Mouse (Mus musculus): Measurements from ENCODE around the gene Gata3. TPM values are rescaled to one million over a fixed set of nuclear protein-coding genes. Genes with fewer than 3 reads are reported as not detected.

The Gata3 gene
- polyA plus RNA-seq, 1 experiment from 2014 or later: 12.1 TPM

DNA sequence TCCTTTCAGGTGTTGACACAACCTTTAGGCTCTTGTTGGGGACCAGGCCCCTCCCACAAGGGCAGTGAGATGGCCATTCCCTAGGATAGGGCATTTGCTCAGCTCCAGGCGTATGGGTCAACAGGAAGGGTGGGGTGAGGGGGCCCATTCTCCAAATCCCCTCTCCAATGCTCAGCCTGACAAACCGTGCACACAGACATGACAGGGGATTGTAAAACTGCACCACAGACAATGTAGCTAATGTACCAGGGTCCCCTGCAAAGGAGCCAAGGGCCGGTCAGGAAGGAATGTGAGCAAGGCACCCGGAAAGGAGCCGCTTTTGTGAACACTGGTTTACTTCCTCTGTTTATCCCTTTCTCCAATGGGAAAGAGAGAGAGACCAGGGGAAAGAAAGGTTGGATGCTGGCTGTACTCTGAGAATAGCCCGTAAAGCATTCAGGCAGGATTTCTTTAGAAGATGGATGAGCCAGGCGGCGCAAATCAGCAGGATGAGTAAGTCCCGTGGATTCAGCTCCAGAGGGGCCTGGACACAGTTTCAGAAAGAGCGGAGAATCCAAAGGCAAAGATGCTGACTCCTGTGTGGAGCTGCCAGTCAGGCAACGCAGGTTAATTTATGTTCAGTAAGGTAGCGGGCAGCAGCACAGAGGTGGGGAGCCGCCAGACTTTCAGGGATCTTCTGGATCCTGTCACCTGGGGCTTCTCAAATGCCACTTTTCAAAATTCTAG is 36.8 kb downstream of the Gata3 start:
- Histone ChIP-seq H3K4me1 (peaks cover 8% of the 10 kb centered on the region; the same call in 1 of the 2 replicates), H3K27ac (no peak overlapping the region), H3K27me3 (replicated peaks) (no peaks in the 10 kb centered on the region), H3K36me3 (no peaks in the 10 kb centered on the region), H3K9me3 (no peaks in the 10 kb centered on the region), H3K4me2 (replicated peaks) (peak overlapping the region; percentile 40), H3K9ac (no peak overlapping the region), H3K4me3 (no peak overlapping the region)
- peak; percentile 72 for ATAC-seq (ENCODE audit: low FRiP score, low read depth)
- WGBS: 13% methylated on average over 13 of the region's 13 CpGs

DNA sequence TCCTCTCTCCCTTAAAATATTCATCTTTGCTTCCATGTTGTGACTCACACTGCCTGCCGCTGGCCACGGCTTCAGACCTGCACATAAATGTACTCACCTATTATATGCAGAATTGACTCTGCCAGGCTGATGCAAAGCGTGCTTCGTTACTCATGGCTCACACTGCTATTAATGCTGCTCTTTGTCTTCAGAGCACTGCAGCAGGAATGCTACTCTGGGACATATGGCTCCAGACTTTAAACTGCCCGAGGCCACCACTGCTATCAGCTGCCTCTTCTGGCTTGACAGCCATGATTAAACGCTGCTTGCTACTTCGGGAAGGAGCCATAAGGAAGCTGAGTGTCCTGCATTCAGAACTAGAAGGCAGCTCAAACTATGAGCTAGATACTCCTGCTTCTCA is 54.6 kb downstream of the Gata3 start:
- Histone ChIP-seq H3K4me2 (replicated peaks) (no peak overlapping the region), H3K27ac (no peak overlapping the region), H3K27me3 (replicated peaks) (no peaks in the 10 kb centered on the region), H3K9me3 (no peaks in the 10 kb centered on the region), H3K9ac (no peak overlapping the region), H3K4me3 (no peak overlapping the region), H3K36me3 (no peaks in the 10 kb centered on the region), H3K4me1 (no peaks in the 10 kb centered on the region)
- 52% methylated on average over 7 of the region's 7 CpGs for WGBS
- no peak for ATAC-seq (ENCODE audit: low FRiP score, low read depth)

DNA sequence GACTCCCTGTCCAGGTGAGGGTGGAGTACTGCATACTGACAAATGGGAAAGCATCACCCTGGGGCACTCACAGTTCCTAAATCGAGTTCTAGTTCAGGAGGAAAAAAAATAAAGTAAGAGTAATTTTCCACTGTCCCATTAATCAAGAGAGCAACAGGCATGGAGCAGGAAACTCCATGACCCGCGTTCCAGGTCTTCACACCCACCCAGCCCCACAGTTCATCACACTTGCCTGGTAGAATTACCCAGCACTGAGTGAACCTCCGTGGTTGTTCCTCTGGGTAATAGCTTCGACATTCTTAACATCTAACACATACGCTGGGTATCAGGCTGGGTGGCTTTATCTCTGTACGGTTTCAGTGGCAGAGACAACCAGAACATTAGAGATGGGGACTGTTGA is 56.1 kb downstream of the Gata3 start:
- Histone ChIP-seq H3K4me2 (replicated peaks) (no peak overlapping the region), H3K36me3 (no peaks in the 10 kb centered on the region), H3K4me1 (no peaks in the 10 kb centered on the region), H3K9me3 (no peaks in the 10 kb centered on the region), H3K4me3 (no peak overlapping the region), H3K27ac (no peak overlapping the region), H3K27me3 (replicated peaks) (no peaks in the 10 kb centered on the region), H3K9ac (no peak overlapping the region)
- 86% methylated on average over 7 of the region's 7 CpGs for WGBS
- no peak for ATAC-seq (ENCODE audit: low FRiP score, low read depth)

DNA sequence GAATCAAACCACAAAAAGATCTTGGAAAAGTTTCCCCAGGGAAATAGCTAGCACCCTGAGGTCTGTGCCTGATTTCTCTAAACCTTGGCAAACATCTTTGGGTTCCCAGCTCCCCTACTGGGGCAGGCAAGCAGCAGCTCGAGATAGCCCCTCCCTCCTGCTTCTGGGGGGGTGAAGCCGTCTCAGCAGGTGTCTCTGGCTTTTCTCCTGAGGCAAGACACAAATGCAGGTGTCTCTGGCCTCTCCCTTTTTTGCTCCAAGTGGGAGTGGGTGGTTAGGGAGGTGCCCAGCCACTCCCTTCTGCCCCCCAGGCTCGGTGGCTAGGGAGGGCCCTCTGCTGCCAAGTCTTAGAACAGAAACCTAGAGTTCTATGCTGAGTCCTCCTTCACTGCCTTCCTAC is 62.2 kb downstream of the Gata3 start:
- no peak for ATAC-seq (ENCODE audit: low FRiP score, low read depth)
- 29% methylated on average over 3 of the region's 3 CpGs for WGBS

DNA sequence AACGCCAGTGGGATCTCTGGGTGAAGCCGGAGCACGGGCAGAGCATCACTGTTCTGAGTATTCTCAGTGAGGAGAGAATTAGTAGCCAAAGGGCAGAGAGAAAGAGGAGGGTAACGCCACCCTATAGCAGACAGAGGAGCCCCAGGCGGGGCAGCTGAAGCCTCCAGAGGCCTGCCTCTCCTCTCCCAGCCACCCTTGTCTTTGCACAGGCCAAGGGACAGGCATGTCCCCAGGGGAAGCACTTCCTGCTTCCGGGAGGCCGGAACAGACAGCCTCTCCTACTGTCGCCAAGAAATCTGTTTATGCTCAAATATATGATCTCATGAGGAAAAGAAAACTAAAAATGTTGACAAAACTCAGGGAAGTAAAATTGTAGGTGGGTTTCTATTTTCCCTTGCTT is 69.2 kb downstream of the Gata3 start:
- Histone ChIP-seq H3K9me3 (no peaks in the 10 kb centered on the region), H3K27ac (no peak overlapping the region), H3K36me3 (no peaks in the 10 kb centered on the region), H3K4me3 (no peak overlapping the region), H3K9ac (no peak overlapping the region), H3K27me3 (replicated peaks) (no peaks in the 10 kb centered on the region), H3K4me2 (replicated peaks) (no peak overlapping the region), H3K4me1 (no peaks in the 10 kb centered on the region)
- ATAC-seq (ENCODE audit: low FRiP score, low read depth): no peak
- 83% methylated on average over 8 of the region's 8 CpGs for WGBS

More for the DNA sequence above, 62.2 kb downstream of the Gata3 start:
- H3K4me1 ChIP-seq: no peaks in the 10 kb centered on the region
- no peak overlapping the region for H3K27ac ChIP-seq
- no peak overlapping the region for H3K9ac ChIP-seq
- H3K36me3 ChIP-seq: no peaks in the 10 kb centered on the region
- H3K9me3 ChIP-seq: no peaks in the 10 kb centered on the region
- H3K4me2 ChIP-seq (replicated peaks): no peak overlapping the region
- H3K4me3 ChIP-seq: no peak overlapping the region
- no peaks in the 10 kb centered on the region for H3K27me3 ChIP-seq (replicated peaks)

DNA sequence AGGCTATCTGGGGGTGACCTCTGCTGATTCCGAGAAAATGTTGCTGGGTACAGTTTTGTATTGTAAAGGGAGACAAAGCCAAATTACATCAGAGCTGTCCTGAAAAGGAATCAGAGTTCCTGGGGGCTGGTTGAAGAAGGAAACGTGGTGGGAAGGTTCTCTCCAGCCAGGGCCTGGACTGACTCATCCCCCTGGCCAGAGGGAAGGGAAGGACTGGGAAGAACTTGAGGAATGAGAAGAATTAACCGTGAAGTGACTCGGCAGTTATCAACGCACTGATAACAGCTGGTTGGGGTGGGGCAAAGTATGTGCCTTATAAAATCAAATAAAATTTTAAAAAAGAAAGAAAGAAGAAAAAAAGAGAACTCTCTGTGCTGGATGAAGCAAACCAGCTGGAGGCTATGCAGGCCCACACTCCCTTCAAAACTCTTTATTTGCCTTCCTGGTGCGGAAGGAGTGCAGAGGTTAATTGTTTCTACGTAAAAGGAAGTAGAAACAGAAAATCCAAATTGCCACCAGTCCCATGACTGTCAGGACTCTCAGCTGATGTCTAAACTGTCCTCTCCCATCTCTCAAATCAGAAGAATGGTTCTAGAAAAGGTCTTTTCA is 71.6 kb downstream of the Gata3 start:
- no peaks in the 10 kb centered on the region for H3K9me3 ChIP-seq
- H3K9ac ChIP-seq: no peak overlapping the region
- H3K4me2 ChIP-seq (replicated peaks): no peak overlapping the region
- WGBS: 79% methylated on average over 7 of the region's 7 CpGs
- H3K36me3 ChIP-seq: no peaks in the 10 kb centered on the region
- H3K27me3 ChIP-seq (replicated peaks): no peaks in the 10 kb centered on the region
- no peaks in the 10 kb centered on the region for H3K4me1 ChIP-seq
- no peak overlapping the region for H3K4me3 ChIP-seq
- H3K27ac ChIP-seq: no peak overlapping the region
- ATAC-seq (ENCODE audit: low FRiP score, low read depth): no peak

Other genes starting within 250 kb of the Gata3 start
- 0.23 and 0.72 TPM in 2 replicates for gene 4930412O13Rik, start 8.8 kb downstream of the Gata3 start, polyA plus RNA-seq (2016; fragmentation: Nextera tagmentation; extraction: Ambion mirVana)
- gene 9230102O04Rik, start 494 bp downstream of the Gata3 start, polyA plus RNA-seq (2016; fragmentation: Nextera tagmentation; extraction: Ambion mirVana): 0.78 and 0.94 TPM in 2 replicates
- 16.0 TPM in 2 replicates for gene Taf3, start 158.6 kb upstream of the Gata3 start, polyA plus RNA-seq (2016; fragmentation: Nextera tagmentation; extraction: Ambion mirVana)
- 474 and 482 TPM in 2 replicates for gene Atp5c1, start 190.5 kb upstream of the Gata3 start, polyA plus RNA-seq (2016; fragmentation: Nextera tagmentation; extraction: Ambion mirVana)
- gene Kin, start 190.6 kb upstream of the Gata3 start, polyA plus RNA-seq (2016; fragmentation: Nextera tagmentation; extraction: Ambion mirVana): 37.9 and 40.6 TPM in 2 replicates
- 0.57 and 0.94 TPM in 2 replicates for gene Itih2, start 241.4 kb upstream of the Gata3 start, polyA plus RNA-seq (2016; fragmentation: Nextera tagmentation; extraction: Ambion mirVana)